Mouse (Mus musculus) kidney, postnatal 36 days (tissue): ENCODE measurements at regions not wholly inside any gene's neighbourhood (a gene's known extent, or its start where the extent isn't known, plus 50 kb on each side); places are given as distances from the start of the nearest gene placed in this dataset.

Experiments used
- DNase-seq, 2 experiments: peaks; one replicate each; pipeline ENCODE4 v3.0.0; 2021 to 2022; ENCODE audit warnings: mixed read lengths in 2 of 2

DNA sequence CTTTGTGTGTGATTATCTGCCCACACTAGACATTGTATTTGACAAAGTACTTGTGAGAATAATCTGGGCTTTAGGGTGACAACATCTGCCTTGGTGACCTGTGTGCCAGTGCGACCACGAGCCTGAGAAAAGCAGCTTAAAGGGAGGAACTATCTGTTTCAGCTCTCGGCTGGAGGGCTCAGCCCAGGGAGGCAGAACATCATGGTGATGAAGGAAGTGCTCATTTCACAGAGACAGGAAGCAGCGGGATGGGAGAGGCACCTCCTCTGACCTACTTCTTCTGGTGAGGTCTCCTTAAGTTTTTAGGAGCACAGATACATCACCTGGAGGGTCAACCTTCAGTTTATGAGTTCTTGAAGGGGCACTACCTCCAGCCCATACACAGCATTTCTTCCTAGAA is 89.8 kb downstream of the Kif26a start:
- no peak for DNase-seq

DNA sequence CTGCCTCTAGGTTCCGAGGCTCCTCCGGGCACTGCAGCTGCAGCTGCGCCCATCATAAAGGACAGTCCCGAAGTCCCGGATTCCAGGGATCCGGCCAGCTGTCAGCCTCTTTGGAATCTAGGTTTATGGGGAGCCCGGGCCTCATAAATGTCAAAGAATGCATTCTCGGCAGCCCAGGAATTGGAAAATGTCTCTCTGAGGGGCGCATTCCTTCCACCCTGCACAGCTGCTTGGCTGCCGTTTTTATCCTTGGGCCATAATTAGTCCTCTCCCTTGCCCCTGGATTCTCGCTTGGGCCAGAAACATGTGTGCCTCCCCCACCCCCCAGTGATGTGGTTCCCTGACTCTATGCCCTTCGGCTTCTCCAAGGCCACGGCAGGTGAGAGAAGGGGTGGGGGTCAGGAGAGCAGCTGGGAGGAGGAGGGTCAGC is 91.1 kb downstream of the Kif26a start:
- DNase-seq = peak; percentile 10 to 13

DNA sequence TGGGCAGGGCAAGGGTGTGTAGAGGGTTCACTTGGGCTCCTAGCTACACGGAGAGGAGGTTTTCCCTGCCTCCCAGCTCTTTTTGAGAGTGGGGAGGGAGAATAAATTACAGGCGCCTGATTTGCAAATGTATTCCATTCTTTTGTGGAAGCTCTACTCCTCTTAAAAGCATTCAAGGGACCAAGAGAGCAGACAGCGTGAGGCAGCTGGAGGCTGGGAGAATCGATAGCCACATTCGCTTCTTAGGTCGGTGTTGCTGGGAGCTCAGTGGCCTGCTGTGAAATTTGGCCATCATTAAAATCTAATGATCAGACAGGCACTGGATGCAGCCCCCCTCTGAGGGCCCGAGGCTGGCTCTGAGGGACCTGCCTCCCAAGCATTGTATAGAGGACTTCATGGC is 92.8 kb downstream of the Kif26a start:
- DNase-seq = no peak

DNA sequence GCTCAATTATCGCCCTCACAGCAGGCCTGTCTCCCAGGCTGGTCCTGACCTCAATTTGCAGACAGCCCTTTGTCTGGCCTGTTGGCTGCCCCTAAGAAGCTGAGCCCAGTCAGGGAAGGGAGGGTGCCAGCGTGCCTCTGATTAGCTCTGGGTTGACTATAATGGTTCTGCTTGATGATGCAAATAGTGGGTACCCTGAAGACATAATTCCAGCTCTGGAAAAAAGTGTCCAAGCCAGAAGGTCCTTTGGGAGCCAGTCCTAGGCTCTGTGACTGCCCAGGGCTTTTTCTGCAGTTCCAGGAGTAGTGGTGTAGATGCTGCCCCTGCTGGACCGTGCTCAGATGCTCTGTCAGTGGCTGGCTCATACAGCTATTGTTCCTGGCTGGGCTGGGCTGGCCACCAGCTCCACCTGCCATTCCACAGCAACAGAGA is 95.7 kb downstream of the Kif26a start:
- no peak for DNase-seq

DNA sequence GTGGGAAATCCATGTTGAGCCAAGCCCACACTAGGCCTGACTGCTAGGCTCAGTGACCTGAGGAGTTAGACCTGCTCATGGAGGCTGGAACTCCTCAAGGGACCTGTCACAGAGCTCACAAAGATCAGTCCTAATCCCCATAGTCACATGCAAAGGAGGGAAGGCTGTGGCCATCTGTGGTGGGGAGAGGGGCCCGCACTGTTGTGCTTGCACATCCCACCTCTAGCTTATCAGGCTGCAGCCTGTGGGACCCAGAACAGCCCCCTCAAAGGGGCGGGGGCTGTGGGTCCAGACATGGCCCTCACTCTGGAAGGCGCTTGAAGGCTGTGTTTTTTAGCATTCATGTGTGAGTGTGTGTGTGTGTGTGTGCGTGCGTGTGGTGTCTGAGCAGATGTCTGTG is 97.2 kb downstream of the Kif26a start:
- DNase-seq = no peak

DNA sequence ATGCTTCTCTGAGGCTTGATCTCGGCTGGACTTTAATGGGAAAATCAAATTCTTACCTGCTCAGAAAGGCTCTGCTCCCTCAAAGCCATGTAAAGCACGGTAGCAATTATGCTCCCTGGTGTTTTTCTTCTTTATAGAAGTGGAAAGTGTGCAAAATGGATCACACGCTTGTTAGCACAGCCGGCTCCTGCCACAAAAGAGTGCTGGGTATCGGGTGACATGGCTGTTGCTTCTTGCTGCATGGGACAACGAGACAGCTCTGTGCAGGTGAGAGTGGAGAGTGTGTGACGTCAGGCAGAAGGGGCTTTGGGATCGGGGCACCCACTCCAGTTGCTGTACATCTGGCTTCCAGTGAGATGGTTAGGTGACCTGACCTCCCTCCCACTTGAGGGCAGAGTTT is 104.9 kb downstream of the Kif26a start:
- no peak for DNase-seq

DNA sequence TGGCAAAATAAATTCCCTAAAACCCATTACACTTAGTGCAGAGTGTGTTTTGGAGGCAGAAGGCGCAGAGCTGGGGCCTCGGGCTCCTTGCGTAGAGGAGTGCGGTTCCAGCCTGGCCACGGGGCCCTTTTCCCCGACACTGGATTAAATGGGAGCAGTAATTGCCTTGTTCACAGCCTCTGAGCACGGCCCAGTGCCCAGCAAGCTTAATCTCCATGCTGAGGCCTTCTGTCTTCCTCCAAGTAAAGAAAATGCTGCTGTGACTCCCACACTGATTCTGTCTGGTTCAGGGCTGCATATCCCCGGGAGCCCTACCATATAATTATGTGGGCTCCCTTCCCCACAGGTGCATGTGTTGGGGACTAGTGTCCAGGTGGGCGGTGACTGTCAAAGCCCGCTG is 107.5 kb downstream of the Kif26a start:
- no peak for DNase-seq

DNA sequence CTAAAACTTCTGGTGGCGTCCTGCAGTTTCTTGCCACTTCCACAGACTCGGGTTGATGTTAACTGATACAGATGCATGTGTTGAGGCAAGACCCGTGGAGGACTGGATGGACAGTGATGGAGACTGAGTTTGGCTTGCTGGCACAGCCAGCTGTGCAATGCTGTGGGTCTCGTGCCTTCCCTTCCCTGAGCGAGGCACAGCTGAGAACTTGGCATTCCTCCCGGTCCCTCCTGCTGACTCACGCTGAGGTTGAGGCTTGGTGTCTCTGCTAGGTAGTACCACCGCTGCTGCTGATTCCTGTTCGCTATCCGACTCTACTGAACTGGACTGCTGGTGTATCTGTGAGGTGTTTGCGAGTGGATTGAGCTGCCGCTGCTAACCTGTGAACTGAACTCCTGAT is 109.2 kb downstream of the Kif26a start:
- DNase-seq = peak in 1 of 2 experiments; percentile 21

DNA sequence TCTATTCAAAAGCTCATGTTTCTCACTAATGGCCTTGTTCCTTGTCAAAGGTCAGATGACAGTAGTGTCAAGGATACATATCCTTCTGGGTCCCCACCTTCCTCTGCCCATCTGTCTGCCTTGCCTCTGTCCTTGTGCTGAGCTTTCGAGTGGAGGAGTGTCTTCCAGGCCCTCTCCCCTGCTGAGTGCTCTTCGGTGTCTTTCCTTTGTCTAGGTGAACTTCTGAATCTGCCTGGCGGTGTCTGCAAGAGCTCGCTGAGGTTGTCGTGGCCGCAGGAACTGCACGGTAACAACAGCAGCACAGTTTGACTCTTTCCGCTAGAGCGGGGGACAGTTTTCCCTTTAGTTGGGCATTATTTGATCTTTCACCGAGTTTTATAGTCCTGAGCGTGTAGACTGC is 111.7 kb downstream of the Kif26a start:
- no peak for DNase-seq

DNA sequence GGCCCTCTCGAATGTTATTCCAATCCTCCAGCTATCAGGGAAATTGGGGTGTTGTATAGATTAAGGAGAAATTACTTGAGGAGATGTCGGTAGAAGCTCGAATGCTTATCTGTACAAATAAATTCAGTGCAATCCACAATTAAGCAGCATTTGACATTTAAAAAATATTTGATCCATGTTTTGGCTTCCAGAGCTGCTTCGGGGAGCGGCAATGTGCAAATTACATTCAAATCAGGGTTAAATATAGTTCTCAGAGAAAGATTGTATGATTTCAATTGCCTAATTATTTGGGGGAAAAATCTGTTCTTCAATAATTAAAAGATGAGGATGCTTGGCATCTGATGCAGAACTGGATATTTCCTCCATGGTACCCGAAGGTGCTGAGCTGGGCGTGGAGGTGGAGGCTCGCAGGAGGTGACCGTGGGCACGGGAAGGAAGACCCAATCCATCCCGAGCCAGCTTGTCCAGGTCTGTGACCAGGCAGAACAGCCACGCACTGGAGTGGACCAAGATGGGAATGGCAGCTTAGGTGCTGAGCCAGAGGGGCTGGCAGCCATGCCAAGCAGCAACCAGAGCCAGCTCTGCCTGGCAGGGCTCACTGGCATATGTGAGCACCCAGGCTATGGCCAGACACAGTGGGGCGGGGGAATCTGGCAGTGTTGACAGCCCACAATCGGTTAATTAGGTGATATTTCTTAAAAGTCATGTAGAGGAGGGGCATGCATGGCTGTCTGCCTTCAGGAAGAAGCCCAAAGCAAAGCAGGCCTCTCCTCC is 117.5 kb downstream of the Kif26a start:
- no peak for DNase-seq

DNA sequence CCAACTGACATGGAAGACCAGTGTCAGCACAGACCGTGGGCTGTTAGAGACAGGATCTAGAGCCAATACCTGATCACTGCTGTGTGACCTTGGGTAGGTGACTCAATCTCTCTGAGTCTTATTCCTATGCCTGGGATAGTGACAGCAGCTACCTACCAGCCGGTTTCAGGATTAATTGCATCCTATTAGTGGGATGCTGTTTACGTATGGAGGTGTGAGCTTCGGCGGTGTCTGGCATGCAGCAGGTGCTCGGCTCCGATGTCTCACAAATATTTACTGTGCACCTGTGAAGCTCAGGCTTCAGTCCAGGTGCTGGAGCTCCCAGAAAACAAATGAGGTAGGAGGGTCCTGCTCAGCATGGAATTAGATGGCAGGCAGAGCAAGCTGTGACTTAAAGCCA is 118.2 kb downstream of the Kif26a start:
- no peak for DNase-seq

DNA sequence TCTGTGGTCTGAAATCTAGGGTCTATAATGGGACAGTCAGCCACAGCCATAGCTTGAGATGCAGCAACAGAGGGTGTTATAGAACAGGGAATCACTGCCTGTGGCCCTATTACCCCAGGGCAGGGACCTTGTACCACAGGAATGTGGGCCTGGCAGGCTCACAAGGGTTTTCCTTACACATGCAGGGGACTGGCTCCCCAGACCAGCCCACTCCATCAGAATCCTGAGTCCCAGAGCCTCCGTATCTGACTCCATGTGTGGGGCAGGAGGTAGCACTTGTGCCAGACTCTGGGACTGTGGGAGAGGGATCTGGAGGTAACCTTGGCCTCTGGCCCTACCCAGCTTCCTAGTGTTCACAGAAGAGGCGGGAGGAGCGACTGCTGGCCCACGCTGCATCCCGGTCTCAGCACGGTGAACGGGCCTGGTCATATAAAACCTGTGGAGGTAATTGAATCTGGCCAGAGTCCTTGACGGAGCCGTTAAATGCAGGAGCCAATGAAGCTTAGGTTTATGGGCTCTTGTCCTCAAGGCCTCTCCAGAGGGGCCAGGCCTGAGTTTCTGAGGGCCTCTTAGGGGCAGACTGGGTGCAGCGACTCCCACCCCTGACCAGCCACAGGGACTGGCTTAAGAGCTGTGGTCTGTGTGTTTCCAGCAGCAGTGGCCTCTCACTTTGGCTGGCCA is 119.4 kb downstream of the Kif26a start:
- DNase-seq = no peak

DNA sequence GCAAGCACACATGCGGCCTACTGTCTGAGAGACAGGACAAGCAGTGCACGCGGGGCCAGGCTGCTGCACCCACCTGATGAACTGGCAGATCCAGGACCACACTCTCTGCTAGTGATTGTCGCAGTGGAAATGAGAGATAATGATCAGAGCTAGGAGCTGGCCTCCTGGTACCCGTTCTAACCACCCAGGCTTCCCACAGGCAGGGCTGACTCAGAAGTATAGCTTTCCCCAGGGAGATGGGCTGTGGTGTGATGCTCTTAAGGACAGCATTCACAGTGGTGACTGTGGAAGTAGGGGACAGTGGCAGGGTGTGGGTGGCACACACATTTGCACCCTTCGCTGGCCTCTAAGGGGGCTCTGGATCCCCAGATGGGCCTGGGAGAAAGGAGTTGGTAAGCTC is 128.0 kb downstream of the Kif26a start:
- DNase-seq = no peak

DNA sequence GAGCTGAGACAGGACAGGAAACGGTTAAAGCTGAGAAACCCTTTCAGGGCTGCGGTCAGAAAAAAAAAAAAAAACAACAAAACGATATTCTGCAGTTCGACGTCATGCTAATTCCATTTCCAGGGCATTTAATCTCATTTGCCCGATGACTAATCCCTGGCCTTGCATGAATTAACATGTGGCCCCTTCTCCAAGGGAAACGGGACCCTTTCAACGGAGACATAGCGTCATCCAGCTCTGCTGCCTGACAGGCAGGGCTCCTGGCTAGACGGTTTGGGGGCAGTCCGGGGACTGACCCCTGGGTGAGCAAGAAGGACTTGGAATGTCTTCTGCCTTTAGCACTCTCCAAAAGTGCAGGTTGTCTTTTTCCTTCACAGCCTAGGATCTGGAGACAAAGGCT is 128.7 kb downstream of the Kif26a start:
- DNase-seq = no peak

DNA sequence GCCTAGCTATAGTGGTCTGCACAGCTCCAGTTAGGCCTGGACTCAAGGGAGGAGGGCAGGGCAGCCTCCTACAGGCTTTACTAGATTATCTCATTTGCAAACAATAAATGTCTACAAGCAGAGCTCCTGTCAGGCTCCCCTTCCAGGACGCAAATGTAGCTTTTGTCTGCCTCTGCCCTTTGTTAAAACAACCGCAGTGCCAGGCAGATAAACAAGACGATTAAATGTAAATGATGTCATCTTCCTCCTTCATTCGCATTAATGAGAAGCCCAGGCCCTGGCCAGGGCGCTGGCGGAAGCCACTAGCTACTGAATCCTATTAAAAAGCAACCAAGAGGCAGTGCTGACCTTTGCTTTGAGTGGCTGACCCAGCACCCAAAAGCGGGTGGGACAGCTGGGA is 130.6 kb downstream of the Kif26a start:
- DNase-seq = peak; percentile 29 to 42

DNA sequence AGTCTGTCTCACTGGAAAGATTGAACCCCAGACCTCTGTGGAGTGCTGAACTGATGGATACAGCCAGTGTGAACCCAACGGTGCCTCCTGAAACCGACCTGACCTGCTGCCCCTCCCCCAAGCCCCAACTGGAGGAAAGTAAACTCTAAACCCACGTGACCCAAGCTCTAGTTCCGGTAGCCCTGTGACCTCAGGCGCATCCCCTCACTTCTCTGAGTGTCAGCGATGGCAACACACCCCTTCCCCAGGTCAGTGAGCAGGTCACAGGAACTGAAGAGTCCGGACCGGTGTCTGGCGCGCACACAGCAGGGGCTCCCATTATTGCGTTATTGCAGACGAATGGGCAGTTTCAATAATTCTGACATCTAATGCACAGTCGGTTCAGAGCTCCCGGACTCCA is 131.5 kb downstream of the Kif26a start:
- no peak for DNase-seq

DNA sequence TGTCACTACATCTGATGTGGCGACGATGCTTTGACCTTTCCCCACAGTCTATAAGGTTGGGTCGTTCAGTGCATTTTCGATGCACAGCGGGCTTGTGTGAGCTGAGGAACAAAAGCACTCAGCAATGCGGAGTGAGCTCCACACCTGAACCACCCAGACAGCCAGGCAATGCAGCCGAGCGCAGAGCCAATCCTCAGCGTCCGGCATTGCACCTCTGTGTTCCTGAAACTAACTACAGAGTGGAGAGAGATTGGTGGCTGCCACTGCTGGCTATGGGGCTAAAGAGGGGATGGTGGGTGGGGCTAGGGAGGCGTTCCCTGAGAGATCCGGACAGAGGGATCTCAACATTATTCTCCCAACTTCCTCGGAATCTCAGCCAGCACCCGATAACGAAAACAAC is 139.1 kb downstream of the Kif26a start:
- no peak for DNase-seq

DNA sequence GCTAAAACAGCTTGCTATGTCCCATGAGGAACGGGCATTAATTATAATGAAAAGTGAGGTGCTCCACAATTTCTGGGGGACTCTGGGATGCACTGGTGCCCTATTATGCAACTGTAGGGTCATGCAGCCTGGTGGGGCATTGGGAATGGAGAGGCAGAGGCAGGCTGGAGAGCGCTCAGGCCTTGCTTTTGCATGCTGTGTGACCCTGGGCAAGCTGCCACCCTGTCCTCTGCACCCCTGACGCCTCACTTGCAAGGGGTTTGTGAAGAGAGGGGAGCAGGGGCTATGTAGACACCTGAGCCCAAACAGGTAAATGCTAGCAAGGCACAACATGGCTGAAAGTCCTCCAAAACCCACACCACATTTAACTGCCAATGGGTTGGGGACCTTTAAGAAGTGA is 142.8 kb downstream of the Kif26a start:
- DNase-seq = no peak

DNA sequence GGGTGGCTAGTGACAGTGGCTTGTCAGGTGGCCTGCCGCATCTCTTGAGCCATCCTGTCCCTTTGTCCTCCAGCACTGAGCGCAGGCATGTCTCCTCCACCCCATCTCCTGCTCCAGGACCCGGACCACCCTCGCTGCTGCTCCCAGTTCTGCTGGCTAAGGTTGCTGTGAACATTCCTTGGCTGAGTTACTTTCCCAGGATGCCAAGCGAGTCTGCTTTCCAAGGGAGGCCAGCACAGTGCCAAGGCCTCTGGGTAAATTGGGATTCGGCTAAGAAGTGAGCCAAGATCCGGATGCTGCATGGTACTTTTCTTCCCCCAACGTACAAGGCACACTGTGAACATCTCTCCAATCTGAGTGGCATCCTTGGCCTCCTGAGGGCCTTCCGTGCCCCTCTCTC is 144.3 kb downstream of the Kif26a start:
- DNase-seq = no peak

DNA sequence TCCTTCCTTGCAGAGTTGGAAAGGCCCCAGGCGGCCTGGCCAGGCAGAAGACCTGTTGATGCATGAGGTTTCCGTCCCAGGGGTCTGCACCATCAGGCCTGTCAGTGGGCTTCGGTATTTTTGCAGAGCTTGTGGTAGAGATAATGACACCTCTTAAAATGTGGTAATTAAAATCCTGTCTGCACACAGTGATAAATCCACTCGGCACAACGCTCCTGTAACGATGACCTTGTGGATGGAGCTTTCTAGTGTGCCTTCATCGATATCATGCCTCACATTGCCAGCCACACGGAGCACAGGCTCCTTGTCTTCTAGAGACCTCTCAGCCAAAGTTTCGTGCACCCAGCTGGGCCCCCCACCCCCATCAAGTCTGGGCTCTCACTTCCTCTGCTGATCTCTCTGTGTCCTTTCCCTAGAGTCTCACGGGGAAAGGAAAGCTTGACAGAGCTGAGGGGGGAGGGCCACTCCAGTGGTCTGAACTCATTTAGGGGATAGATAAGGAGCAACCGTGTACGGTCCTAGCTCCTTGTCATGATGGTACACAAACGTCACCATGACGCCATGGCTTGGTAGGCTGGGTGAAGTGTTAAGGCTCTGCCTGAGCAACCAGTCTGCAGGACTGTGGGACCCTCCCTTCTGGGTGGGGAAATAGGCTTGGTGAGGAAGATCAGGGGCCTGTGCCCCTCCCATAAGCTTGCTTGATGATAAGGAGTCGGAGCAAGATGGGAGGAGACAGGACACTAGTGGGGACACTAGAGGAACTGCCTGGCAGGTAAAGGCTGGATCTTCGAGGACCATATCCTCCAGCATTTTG is 145.9 kb downstream of the Kif26a start:
- no peak for DNase-seq

DNA sequence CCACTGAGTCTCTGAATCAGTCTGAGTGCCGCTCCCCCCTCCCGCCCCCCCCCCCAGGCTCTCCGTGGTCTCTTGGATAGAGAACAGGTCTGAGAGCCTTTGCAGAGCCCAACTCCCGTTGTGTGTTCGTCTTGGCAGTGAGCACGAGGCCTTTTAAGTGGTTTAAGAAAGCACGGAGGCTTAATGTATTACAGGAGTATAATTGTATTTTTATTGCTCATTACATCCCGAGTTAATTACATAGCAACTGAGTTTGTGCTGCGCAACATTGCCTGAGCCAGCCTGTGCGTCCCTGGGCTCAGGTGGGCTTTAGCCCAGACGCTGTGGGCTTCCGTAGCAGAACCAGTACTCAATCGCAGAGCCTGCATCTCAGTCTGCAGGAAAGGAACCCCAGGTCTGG is 147.1 kb downstream of the Kif26a start:
- DNase-seq = no peak

DNA sequence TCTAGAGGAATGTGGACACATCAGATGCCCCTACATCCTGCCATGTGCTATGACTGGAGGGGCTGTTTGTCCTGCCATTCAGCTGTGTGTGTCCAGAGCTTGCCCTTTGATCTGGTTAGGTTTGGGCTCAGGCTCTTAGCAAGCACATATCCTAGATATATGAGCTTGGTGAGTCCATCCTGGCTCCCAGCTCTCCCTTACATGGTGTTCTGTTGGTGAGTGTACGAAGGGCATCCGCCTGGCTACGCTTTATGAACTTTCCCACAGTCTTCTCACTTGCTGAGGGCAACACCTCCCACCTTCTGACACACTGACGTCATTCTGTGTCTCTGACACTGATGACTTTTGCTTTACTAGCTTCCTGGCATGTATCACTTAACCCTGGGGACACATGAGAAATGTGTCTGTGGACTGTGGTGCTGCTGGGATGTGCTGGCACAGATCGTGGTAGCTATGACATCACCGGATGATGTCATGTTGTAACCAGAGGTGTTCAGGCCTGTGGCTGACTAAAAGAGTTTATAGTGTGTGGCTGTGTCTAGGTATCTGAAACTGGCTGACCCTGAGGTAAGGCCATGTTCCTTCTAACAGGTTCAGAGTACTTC is 149.4 kb downstream of the Kif26a start:
- DNase-seq = no peak

DNA sequence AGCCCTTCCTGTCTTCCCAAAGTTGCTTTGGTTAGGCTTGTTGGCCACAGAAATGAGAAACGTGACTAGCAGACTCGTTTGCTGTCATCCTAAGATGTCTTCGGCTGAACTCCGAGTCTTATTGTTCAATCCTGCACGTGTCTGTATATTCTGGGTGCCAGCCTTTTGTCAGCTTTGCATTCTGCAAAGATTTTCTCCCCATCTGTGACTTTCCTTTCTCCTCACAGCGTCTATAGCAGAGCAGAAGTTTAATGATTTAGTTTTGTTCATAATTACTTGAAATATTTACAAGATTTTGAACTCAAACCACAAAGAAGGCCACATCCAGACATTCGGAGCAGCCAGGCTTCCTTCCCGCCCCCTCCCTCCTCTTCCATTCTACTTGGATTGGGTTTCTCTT is 152.5 kb downstream of the Kif26a start:
- DNase-seq = no peak
